Mouse (Mus musculus): ENCODE results near the gene Mdga2. TPM values are rescaled to one million over a fixed set of nuclear protein-coding genes. Genes with fewer than 3 reads are reported as not detected.

Gene Mdga2
- total and polyA plus RNA-seq, 3 experiments, result 1.6 TPM; not detected in 2

- no peaks in the 10 kb centered on the region for H3K27me3 ChIP-seq (ENCODE audit: insufficient read depth, low read length)
- DNase-seq (ENCODE audit: low spot score) (no peak), ATAC-seq (ENCODE audit: extremely low read depth, insufficient number of reproducible peaks, low FRiP score, poor library complexity, severe bottlenecking) (no peak)
- H3K36me3 ChIP-seq (replicated peaks), result no peaks in the 10 kb centered on the region
- H3K9me3 ChIP-seq (replicated peaks), result peaks cover 2% of the 10 kb centered on the region; the same call in 1 of the 2 replicates
- TF ChIP-seq GATA2 (IDR thresholded peaks at IDR 0.05; ENCODE audit: borderline replicate concordance, low read depth, low read length), result no peak
- no peak for TF ChIP-seq TAL1 (conservative IDR thresholded peaks at IDR 0.05; ENCODE audit: low read depth, low read length)
- no peak for TF ChIP-seq POLR2AphosphoS5 (IDR thresholded peaks at IDR 0.05; ENCODE audit: insufficient replicate concordance, low read depth, low read length)
- no peak for TF ChIP-seq CTCF (IDR thresholded peaks at IDR 0.05; ENCODE audit: low read depth, low read length)
- no peak for TF ChIP-seq GATA1 (IDR thresholded peaks at IDR 0.05; ENCODE audit: borderline replicate concordance, low read length)
- no peak overlapping the region for H3K4me3 ChIP-seq (ENCODE audit: low read depth, low read length)
- no peaks in the 10 kb centered on the region for H3K4me1 ChIP-seq (ENCODE audit: insufficient read depth, low read depth, low read length)
Measured at GRCm38 (mm10) chr12:67035509-67036261, 186.7 kb downstream of the Mdga2 start.

GRCm38 (mm10) chr12:67017192-67017591 lies 205.2 kb downstream of the Mdga2 start:
- TF ChIP-seq GATA1 (IDR thresholded peaks at IDR 0.05; ENCODE audit: borderline replicate concordance, low read length), result no peak
- TF ChIP-seq CTCF (IDR thresholded peaks at IDR 0.05; ENCODE audit: low read depth, low read length), result no peak
- no peak for TF ChIP-seq POLR2AphosphoS5 (IDR thresholded peaks at IDR 0.05; ENCODE audit: insufficient replicate concordance, low read depth, low read length)
- no peak for TF ChIP-seq GATA2 (IDR thresholded peaks at IDR 0.05; ENCODE audit: borderline replicate concordance, low read depth, low read length)
- TF ChIP-seq TAL1 (conservative IDR thresholded peaks at IDR 0.05; ENCODE audit: low read depth, low read length), result no peak
- DNase-seq (ENCODE audit: low spot score), result no peak
- no peaks in the 10 kb centered on the region for H3K4me1 ChIP-seq (ENCODE audit: insufficient read depth, low read depth, low read length)
- no peak overlapping the region for H3K4me3 ChIP-seq (ENCODE audit: low read depth, low read length)
- ATAC-seq (ENCODE audit: extremely low read depth, insufficient number of reproducible peaks, low FRiP score, poor library complexity, severe bottlenecking), result no peak
- H3K27me3 ChIP-seq (ENCODE audit: insufficient read depth, low read length), result no peaks in the 10 kb centered on the region
- no peaks in the 10 kb centered on the region for H3K36me3 ChIP-seq (replicated peaks)
- H3K9me3 ChIP-seq (replicated peaks), result peaks cover 7% of the 10 kb centered on the region

- no peaks in the 10 kb centered on the region for H3K4me1 ChIP-seq (ENCODE audit: insufficient read depth, low read depth, low read length)
- ATAC-seq (ENCODE audit: extremely low read depth, insufficient number of reproducible peaks, low FRiP score, poor library complexity, severe bottlenecking) (no peak), DNase-seq (ENCODE audit: low spot score) (no peak)
- no peak for TF ChIP-seq CTCF (IDR thresholded peaks at IDR 0.05; ENCODE audit: low read depth, low read length)
- no peak for TF ChIP-seq GATA2 (IDR thresholded peaks at IDR 0.05; ENCODE audit: borderline replicate concordance, low read depth, low read length)
- TF ChIP-seq POLR2AphosphoS5 (IDR thresholded peaks at IDR 0.05; ENCODE audit: insufficient replicate concordance, low read depth, low read length), result no peak
- TF ChIP-seq TAL1 (conservative IDR thresholded peaks at IDR 0.05; ENCODE audit: low read depth, low read length), result no peak
- TF ChIP-seq GATA1 (IDR thresholded peaks at IDR 0.05; ENCODE audit: borderline replicate concordance, low read length), result no peak
- H3K27me3 ChIP-seq (ENCODE audit: insufficient read depth, low read length), result no peaks in the 10 kb centered on the region
- H3K36me3 ChIP-seq (replicated peaks), result no peaks in the 10 kb centered on the region
- peaks cover 2% of the 10 kb centered on the region; the same call in 1 of the 2 replicates for H3K9me3 ChIP-seq (replicated peaks)
- H3K4me3 ChIP-seq (ENCODE audit: low read depth, low read length), result no peak overlapping the region
Measured at GRCm38 (mm10) chr12:67011368-67011767, 211.0 kb downstream of the Mdga2 start.

- Histone ChIP-seq H3K9me3 (replicated peaks) (no peaks in the 10 kb centered on the region; the same call in 1 of the 2 replicates), H3K36me3 (replicated peaks) (no peaks in the 10 kb centered on the region), H3K4me3 (ENCODE audit: low read depth, low read length) (no peak overlapping the region), H3K27me3 (ENCODE audit: insufficient read depth, low read length) (no peaks in the 10 kb centered on the region), H3K4me1 (ENCODE audit: insufficient read depth, low read depth, low read length) (no peaks in the 10 kb centered on the region)
- ATAC-seq (ENCODE audit: extremely low read depth, insufficient number of reproducible peaks, low FRiP score, poor library complexity, severe bottlenecking) (no peak), DNase-seq (ENCODE audit: low spot score) (no peak)
- no peak for TF ChIP-seq GATA2 (IDR thresholded peaks at IDR 0.05; ENCODE audit: borderline replicate concordance, low read depth, low read length)
- no peak for TF ChIP-seq GATA1 (IDR thresholded peaks at IDR 0.05; ENCODE audit: borderline replicate concordance, low read length)
- TF ChIP-seq TAL1 (conservative IDR thresholded peaks at IDR 0.05; ENCODE audit: low read depth, low read length), result no peak
- no peak for TF ChIP-seq CTCF (IDR thresholded peaks at IDR 0.05; ENCODE audit: low read depth, low read length)
- no peak for TF ChIP-seq POLR2AphosphoS5 (IDR thresholded peaks at IDR 0.05; ENCODE audit: insufficient replicate concordance, low read depth, low read length)
Measured at GRCm38 (mm10) chr12:67010318-67010717, 212.0 kb downstream of the Mdga2 start.

- H3K9me3 ChIP-seq (replicated peaks), result no peaks in the 10 kb centered on the region; the same call in 1 of the 2 replicates
- H3K4me3 ChIP-seq (ENCODE audit: low read depth, low read length), result no peak overlapping the region
- no peaks in the 10 kb centered on the region for H3K27me3 ChIP-seq (ENCODE audit: insufficient read depth, low read length)
- H3K4me1 ChIP-seq (ENCODE audit: insufficient read depth, low read depth, low read length), result no peaks in the 10 kb centered on the region
- no peak for TF ChIP-seq CTCF (IDR thresholded peaks at IDR 0.05; ENCODE audit: low read depth, low read length)
- no peak for TF ChIP-seq GATA2 (IDR thresholded peaks at IDR 0.05; ENCODE audit: borderline replicate concordance, low read depth, low read length)
- DNase-seq (ENCODE audit: low spot score) (no peak), ATAC-seq (ENCODE audit: extremely low read depth, insufficient number of reproducible peaks, low FRiP score, poor library complexity, severe bottlenecking) (no peak)
- no peaks in the 10 kb centered on the region for H3K36me3 ChIP-seq (replicated peaks)
Measured at GRCm38 (mm10) chr12:67009191-67009590, 213.2 kb downstream of the Mdga2 start.

- no peaks in the 10 kb centered on the region for H3K9me3 ChIP-seq (replicated peaks)
- H3K36me3 ChIP-seq (replicated peaks), result no peaks in the 10 kb centered on the region
- ATAC-seq (ENCODE audit: extremely low read depth, insufficient number of reproducible peaks, low FRiP score, poor library complexity, severe bottlenecking) (no peak), DNase-seq (ENCODE audit: low spot score) (no peak)
- H3K4me3 ChIP-seq (ENCODE audit: low read depth, low read length), result no peak overlapping the region
- H3K4me1 ChIP-seq (ENCODE audit: insufficient read depth, low read depth, low read length), result no peaks in the 10 kb centered on the region
- H3K27me3 ChIP-seq (ENCODE audit: insufficient read depth, low read length), result no peaks in the 10 kb centered on the region
- no peak for TF ChIP-seq TAL1 (conservative IDR thresholded peaks at IDR 0.05; ENCODE audit: low read depth, low read length)
- no peak for TF ChIP-seq GATA1 (IDR thresholded peaks at IDR 0.05; ENCODE audit: borderline replicate concordance, low read length)
- TF ChIP-seq POLR2AphosphoS5 (IDR thresholded peaks at IDR 0.05; ENCODE audit: insufficient replicate concordance, low read depth, low read length), result no peak
- no peak for TF ChIP-seq CTCF (IDR thresholded peaks at IDR 0.05; ENCODE audit: low read depth, low read length)
- no peak for TF ChIP-seq GATA2 (IDR thresholded peaks at IDR 0.05; ENCODE audit: borderline replicate concordance, low read depth, low read length)
Measured at GRCm38 (mm10) chr12:66954129-66954528, 268.2 kb downstream of the Mdga2 start.
